Mouse (Mus musculus): ENCODE data around the gene Ctsl.

The Ctsl gene

GRCm38 (mm10) chr13:64373695-64374094, 3.0 kb upstream of the Ctsl start:
- DNase-seq (ENCODE audit: low spot score): peak; percentile 28

GRCm38 (mm10) chr13:64369805-64370172, 901 bp downstream of the Ctsl start:
- peak; percentile 42 for DNase-seq (ENCODE audit: low spot score)

GRCm38 (mm10) chr13:64368596-64368995, 2.1 kb downstream of the Ctsl start:
- DNase-seq (ENCODE audit: low spot score): no peak

GRCm38 (mm10) chr13:64367615-64368014, 3.1 kb downstream of the Ctsl start:
- no peak for DNase-seq (ENCODE audit: low spot score)

GRCm38 (mm10) chr13:64365326-64365725, 5.4 kb downstream of the Ctsl start:
- DNase-seq (ENCODE audit: low spot score): no peak

GRCm38 (mm10) chr13:64364258-64364657, 6.4 kb downstream of the Ctsl start:
- DNase-seq (ENCODE audit: low spot score): peak; percentile 17

- DNase-seq (ENCODE audit: low spot score): no peak
These were observed 8.6 kb downstream of the Ctsl start for GRCm38 (mm10) chr13:64362139-64362538.

- no peak for DNase-seq (ENCODE audit: low spot score)
These were observed 9.7 kb downstream of the Ctsl start for GRCm38 (mm10) chr13:64361020-64361419.

- DNase-seq (ENCODE audit: low spot score): no peak
These were observed 11.0 kb downstream of the Ctsl start for GRCm38 (mm10) chr13:64359702-64360101.

- no peak for DNase-seq (ENCODE audit: low spot score)
These were observed 12.2 kb downstream of the Ctsl start for GRCm38 (mm10) chr13:64358476-64358875.

- no peak for DNase-seq (ENCODE audit: low spot score)
These were observed 13.3 kb downstream of the Ctsl start for GRCm38 (mm10) chr13:64357389-64357788.

GRCm38 (mm10) chr13:64349474-64349873, 21.2 kb downstream of the Ctsl start:
- no peak for DNase-seq (ENCODE audit: low spot score)

- peak; percentile 12 for DNase-seq (ENCODE audit: low spot score)
These were observed 26.6 kb downstream of the Ctsl start for GRCm38 (mm10) chr13:64344082-64344501.

- DNase-seq (ENCODE audit: low spot score): no peak
These were observed 27.1 kb downstream of the Ctsl start for GRCm38 (mm10) chr13:64343598-64343997.

GRCm38 (mm10) chr13:64335546-64336132, 35.1 kb downstream of the Ctsl start:
- DNase-seq (ENCODE audit: low spot score): no peak

GRCm38 (mm10) chr13:64333102-64333501, 37.6 kb downstream of the Ctsl start:
- DNase-seq (ENCODE audit: low spot score): no peak

- no peak for DNase-seq (ENCODE audit: low spot score)
These were observed 38.4 kb downstream of the Ctsl start for GRCm38 (mm10) chr13:64332321-64332720.

- DNase-seq (ENCODE audit: low spot score): no peak
These were observed 48.0 kb downstream of the Ctsl start for GRCm38 (mm10) chr13:64322561-64323281.

GRCm38 (mm10) chr13:64320334-64320733, 50.4 kb downstream of the Ctsl start:
- no peak for DNase-seq (ENCODE audit: low spot score)

- no peak for DNase-seq (ENCODE audit: low spot score)
These were observed 50.9 kb downstream of the Ctsl start for GRCm38 (mm10) chr13:64319782-64320181.

- DNase-seq (ENCODE audit: low spot score): no peak
These were observed 52.3 kb downstream of the Ctsl start for GRCm38 (mm10) chr13:64318355-64318754.

- DNase-seq (ENCODE audit: low spot score): no peak
These were observed 55.1 kb downstream of the Ctsl start for GRCm38 (mm10) chr13:64315483-64316050.

- no peak for DNase-seq (ENCODE audit: low spot score)
These were observed 56.6 kb downstream of the Ctsl start for GRCm38 (mm10) chr13:64314041-64314440.

- no peak for DNase-seq (ENCODE audit: low spot score)
These were observed 57.8 kb downstream of the Ctsl start for GRCm38 (mm10) chr13:64312916-64313289.

Measured in urinary bladder, postnatal 14 days (tissue).